Mouse (Mus musculus): ENCODE measurements around the gene Wwc1.

Gene Wwc1

DNA sequence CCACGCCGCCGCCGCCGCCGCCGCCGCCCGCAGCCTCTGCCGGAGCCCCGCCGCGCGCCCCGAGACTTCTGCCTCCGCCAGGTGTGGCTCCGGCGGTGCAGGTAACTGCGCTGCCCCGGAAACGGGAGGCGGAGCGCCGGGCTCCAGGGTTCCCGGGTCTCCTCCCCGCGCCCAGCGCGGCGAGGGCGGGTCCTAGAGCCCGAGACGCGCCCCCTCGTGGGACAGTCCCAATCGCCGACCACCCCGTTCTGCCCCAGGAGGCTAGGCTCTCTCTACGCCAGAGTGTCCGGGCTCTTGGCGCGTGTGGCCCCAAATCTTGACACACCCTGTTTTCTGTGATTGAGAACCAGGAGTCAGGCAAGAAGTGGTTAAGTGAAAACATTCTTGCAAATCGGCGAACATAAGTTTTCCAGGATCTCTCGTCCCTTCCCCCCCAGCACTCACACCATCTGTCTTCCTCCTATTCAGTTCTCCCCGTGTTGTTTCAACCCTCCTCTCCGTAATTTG, at the start of gene Wwc1:
TSS of gene Wwc1 (minus strand) at position 117 of the 507 bp plus-strand sequence.
- no peak for DNase-seq (ENCODE audit: extremely low read depth, low read depth)

GRCm38 (mm10) chr11:36020009-36020408, 39.7 kb upstream of the Wwc1 start:
- no peak for DNase-seq (ENCODE audit: extremely low read depth, low read depth)

DNA sequence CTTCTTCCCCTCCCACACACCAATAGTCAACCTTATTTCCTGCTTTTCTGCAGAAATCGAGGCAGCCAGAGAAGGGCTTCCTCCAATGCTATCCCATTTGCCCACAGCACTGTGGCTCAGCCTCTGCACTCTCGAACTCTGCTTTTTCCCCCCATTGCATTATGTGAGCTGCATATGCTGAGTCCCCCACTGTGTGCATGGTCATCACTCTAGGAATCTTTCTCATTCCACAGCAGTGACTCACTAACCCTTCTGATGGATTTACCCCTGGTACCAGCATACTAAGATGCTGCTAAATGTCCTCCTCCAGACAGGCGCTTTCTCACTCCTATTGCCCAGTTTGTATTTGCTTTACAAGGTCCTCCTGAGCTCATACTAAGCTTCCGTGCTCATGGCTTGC, 32.9 kb upstream of the Wwc1 start:
- DNase-seq (ENCODE audit: extremely low read depth, low read depth): no peak

DNA sequence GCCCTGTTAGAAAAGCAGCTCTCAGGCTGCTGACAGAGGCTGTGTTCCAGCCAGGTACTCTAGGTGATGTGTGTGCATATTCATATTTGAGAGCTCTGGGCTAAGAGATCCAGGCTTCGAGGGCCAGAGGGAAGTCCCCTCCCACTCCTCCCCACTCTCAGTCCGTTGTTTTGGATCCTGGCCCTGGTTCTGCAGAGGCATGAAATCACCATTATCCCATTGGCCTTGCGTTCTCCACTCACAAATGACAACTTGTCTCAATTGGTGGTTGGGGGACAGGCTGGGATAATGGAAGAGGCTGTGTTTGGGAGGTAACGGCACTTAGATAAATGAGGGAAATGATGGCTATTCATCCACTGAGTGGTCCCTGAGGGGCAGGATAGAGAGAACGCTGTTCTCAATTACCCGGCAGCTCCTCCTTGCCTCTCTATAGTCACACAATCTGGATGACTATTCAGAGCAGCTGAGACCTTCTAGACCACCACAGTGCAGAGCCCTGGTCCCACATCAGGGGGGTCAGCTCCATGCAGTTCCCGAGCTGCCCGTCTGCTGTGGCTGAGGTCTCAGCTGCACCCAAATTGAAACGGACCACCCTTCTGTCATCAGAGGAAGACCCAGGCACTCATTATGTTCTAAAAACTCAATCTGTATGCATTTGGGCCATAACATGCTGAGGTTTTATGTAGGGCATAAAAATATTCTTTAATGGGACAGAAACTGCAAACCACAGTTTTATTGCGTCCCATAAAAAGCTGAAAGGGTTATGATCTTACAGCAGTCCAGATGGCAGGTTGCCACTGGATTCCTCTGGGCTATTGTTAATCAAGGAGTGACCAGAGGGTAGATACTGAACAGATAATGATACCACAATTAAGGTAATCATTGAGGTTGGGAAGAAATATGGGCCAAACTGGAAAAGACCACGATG, 29.2 kb upstream of the Wwc1 start:
- DNase-seq (ENCODE audit: extremely low read depth, low read depth): no peak

GRCm38 (mm10) chr11:36002900-36003299, 22.6 kb upstream of the Wwc1 start:
- DNase-seq (ENCODE audit: extremely low read depth, low read depth): no peak

GRCm38 (mm10) chr11:36001282-36001970, 21.1 kb upstream of the Wwc1 start:
- DNase-seq (ENCODE audit: extremely low read depth, low read depth): no peak

GRCm38 (mm10) chr11:36000585-36001281, 20.4 kb upstream of the Wwc1 start:
- no peak for DNase-seq (ENCODE audit: extremely low read depth, low read depth)

GRCm38 (mm10) chr11:36000038-36000437, 19.7 kb upstream of the Wwc1 start:
- no peak for DNase-seq (ENCODE audit: extremely low read depth, low read depth)

- no peak for DNase-seq (ENCODE audit: extremely low read depth, low read depth)
Measured at GRCm38 (mm10) chr11:35998048-35998447, 17.7 kb upstream of the Wwc1 start.

GRCm38 (mm10) chr11:35995310-35995709, 15.0 kb upstream of the Wwc1 start:
- no peak for DNase-seq (ENCODE audit: extremely low read depth, low read depth)

GRCm38 (mm10) chr11:35991846-35992245, 11.5 kb upstream of the Wwc1 start:
- no peak for DNase-seq (ENCODE audit: extremely low read depth, low read depth)

GRCm38 (mm10) chr11:35989967-35990366, 9.6 kb upstream of the Wwc1 start:
- no peak for DNase-seq (ENCODE audit: extremely low read depth, low read depth)

GRCm38 (mm10) chr11:35985841-35986393, 5.6 kb upstream of the Wwc1 start:
- DNase-seq (ENCODE audit: extremely low read depth, low read depth): no peak

GRCm38 (mm10) chr11:35982734-35983133, 2.4 kb upstream of the Wwc1 start:
- DNase-seq (ENCODE audit: extremely low read depth, low read depth): no peak

DNA sequence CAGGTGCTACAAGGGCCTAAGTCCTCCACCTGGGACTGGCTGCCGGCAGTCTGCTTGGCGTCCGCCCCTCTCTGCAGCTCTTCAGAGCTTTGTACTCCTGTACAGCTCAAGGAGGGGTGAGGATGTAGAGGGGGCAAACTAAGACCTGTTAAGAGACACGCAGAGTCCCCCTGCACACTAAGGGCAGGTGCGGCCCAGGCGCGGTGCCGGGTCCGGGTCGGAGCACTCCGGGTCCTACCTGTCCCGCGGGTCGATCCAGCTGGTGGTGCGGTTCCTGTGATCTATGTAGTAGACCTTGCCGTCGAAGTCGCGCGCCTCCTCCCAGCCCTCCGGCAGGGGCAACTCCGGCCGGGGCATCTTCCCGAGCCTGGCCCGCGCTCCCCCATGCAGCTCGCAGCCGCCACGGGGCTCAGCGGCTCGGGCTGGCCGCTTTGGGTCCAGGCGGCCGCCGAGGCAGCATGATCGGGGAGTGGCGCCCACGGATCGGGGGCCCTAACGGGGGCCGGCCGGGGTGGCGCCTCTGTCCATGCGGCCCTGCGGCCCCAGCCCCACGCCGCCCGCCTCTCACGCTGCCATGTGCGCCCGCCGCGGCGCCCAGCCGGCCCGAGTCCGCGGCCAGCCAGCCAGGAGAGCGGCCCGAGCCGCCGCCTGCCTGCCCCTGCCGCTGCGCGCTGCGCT, 455 bp downstream of the Wwc1 start:
- no peak for DNase-seq (ENCODE audit: extremely low read depth, low read depth)

GRCm38 (mm10) chr11:35979266-35979732, 1.0 kb downstream of the Wwc1 start:
- no peak for DNase-seq (ENCODE audit: extremely low read depth, low read depth)

- no peak for DNase-seq (ENCODE audit: extremely low read depth, low read depth)
Measured at GRCm38 (mm10) chr11:35977796-35978195, 2.5 kb downstream of the Wwc1 start.

GRCm38 (mm10) chr11:35977096-35977495, 3.2 kb downstream of the Wwc1 start:
- DNase-seq (ENCODE audit: extremely low read depth, low read depth): no peak

DNA sequence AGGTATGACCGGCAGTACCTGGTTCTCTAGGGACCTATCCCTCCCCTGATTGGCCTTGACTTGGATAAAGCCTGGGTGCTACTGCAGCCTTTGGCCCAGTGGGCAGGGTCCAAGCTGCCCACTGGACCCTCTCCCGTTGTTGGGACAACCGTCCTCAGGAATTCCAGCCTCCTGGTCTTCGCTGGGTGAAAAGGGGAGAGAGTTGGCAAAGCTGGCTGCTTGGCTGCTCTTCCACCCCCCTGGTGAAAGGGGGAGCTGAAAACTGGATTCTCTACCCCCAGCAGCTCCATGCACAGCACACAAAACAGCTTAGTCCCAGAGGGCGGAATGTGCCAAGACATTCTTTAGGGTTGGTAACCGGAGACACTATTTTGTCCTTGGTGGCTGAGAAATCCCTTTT, 3.8 kb downstream of the Wwc1 start:
- no peak for DNase-seq (ENCODE audit: extremely low read depth, low read depth)

GRCm38 (mm10) chr11:35974632-35975450, 5.5 kb downstream of the Wwc1 start:
- DNase-seq (ENCODE audit: extremely low read depth, low read depth): no peak

Measured in MEL-GATA-1-ER (cell line).